Mouse (Mus musculus): ENCODE data around the gene Ooep. TPM values are rescaled to one million over a fixed set of nuclear protein-coding genes. Genes with fewer than 3 reads are reported as not detected.
"Not testable (repeated sequence)": the region's sequence is repeated elsewhere in the genome, so short reads cannot be mapped to it uniquely, and the experiment has no call there.

The Ooep gene
- polyA plus RNA-seq, 1 experiment from 2014 or later, result 0.53 TPM

GRCm38 (mm10) chr9:78349141-78349540, 29.4 kb downstream of the Ooep start:
- not testable (repeated sequence) for H3K9me3 ChIP-seq (replicated peaks); H3K36me3 ChIP-seq; H3K4me3 ChIP-seq; H3K9ac ChIP-seq; H3K4me1 ChIP-seq (replicated peaks); H3K4me2 ChIP-seq; H3K27me3 ChIP-seq; ATAC-seq (replicated peaks; ENCODE audit: insufficient number of reproducible peaks, insufficient read depth, low FRiP score, low read depth); H3K27ac ChIP-seq
- WGBS, result 78% methylated on average over 3 of the region's 3 CpGs

- H3K27me3 ChIP-seq; H3K9me3 ChIP-seq (replicated peaks); H3K27ac ChIP-seq; H3K4me3 ChIP-seq; H3K36me3 ChIP-seq; ATAC-seq (replicated peaks; ENCODE audit: insufficient number of reproducible peaks, insufficient read depth, low FRiP score, low read depth); H3K4me1 ChIP-seq (replicated peaks); H3K9ac ChIP-seq; H3K4me2 ChIP-seq: not testable (repeated sequence)
- WGBS, result 64% methylated on average over 6 of the region's 6 CpGs
Measured at GRCm38 (mm10) chr9:78348206-78349004, 30.1 kb downstream of the Ooep start.

DNA sequence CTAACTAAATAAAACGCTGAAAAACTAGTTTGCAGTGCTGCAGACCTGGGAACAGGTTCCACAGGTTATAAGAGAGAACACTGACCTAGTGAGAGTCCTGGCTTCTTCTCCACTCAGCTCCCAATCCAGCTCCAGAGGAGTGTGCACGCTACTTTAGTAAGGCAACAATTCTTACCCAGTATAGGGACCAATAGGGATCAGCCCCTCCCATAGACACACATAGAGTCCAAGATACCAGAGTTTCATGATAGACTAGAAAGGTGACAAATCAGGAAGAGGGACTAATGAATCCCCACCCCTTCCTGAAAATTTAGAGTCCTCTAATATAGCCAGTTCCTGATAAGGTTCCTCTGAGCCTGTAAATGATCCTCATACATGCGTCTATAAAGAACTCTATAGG, 31.5 kb downstream of the Ooep start:
- Histone ChIP-seq H3K9me3 (replicated peaks) (no peaks in the 10 kb centered on the region), H3K27me3 (no peaks in the 10 kb centered on the region), H3K4me1 (replicated peaks) (no peaks in the 10 kb centered on the region), H3K4me2 (no peak overlapping the region), H3K36me3 (no peaks in the 10 kb centered on the region), H3K27ac (no peak overlapping the region), H3K9ac (no peak overlapping the region), H3K4me3 (no peak overlapping the region)
- WGBS, result 49% methylated on average over 3 of the region's 3 CpGs
- no peak for ATAC-seq (replicated peaks; ENCODE audit: insufficient number of reproducible peaks, insufficient read depth, low FRiP score, low read depth)

GRCm38 (mm10) chr9:78345235-78345634, 33.3 kb downstream of the Ooep start:
- not testable (repeated sequence) for H3K9me3 ChIP-seq (replicated peaks); H3K27ac ChIP-seq; H3K4me3 ChIP-seq; H3K9ac ChIP-seq; H3K36me3 ChIP-seq; H3K27me3 ChIP-seq; H3K4me1 ChIP-seq (replicated peaks); ATAC-seq (replicated peaks; ENCODE audit: insufficient number of reproducible peaks, insufficient read depth, low FRiP score, low read depth); H3K4me2 ChIP-seq
- WGBS, result 47% methylated on average over 4 of the region's 4 CpGs

- H3K9me3 ChIP-seq (replicated peaks); H3K4me2 ChIP-seq; H3K4me3 ChIP-seq; H3K4me1 ChIP-seq (replicated peaks); ATAC-seq (replicated peaks; ENCODE audit: insufficient number of reproducible peaks, insufficient read depth, low FRiP score, low read depth); H3K27ac ChIP-seq; H3K9ac ChIP-seq; H3K27me3 ChIP-seq; H3K36me3 ChIP-seq: not testable (repeated sequence)
- 79% methylated on average over 9 of the region's 9 CpGs for WGBS
Measured at GRCm38 (mm10) chr9:78343055-78343454, 35.5 kb downstream of the Ooep start.

GRCm38 (mm10) chr9:78342494-78342893, 36.0 kb downstream of the Ooep start:
- not testable (repeated sequence) for H3K4me2 ChIP-seq; ATAC-seq (replicated peaks; ENCODE audit: insufficient number of reproducible peaks, insufficient read depth, low FRiP score, low read depth); H3K36me3 ChIP-seq; H3K27me3 ChIP-seq; H3K9ac ChIP-seq; H3K4me3 ChIP-seq; H3K4me1 ChIP-seq (replicated peaks); H3K27ac ChIP-seq; H3K9me3 ChIP-seq (replicated peaks)
- WGBS, result 89% methylated on average over 4 of the region's 4 CpGs

GRCm38 (mm10) chr9:78340324-78340723, 38.2 kb downstream of the Ooep start:
- not testable (repeated sequence) for H3K36me3 ChIP-seq; H3K4me3 ChIP-seq; H3K9me3 ChIP-seq (replicated peaks); H3K27me3 ChIP-seq; H3K9ac ChIP-seq; H3K27ac ChIP-seq; ATAC-seq (replicated peaks; ENCODE audit: insufficient number of reproducible peaks, insufficient read depth, low FRiP score, low read depth); H3K4me2 ChIP-seq; H3K4me1 ChIP-seq (replicated peaks)
- 13% methylated on average over 8 of the region's 8 CpGs for WGBS

GRCm38 (mm10) chr9:78337050-78337449, 41.5 kb downstream of the Ooep start:
- not testable (repeated sequence) for H3K27ac ChIP-seq; H3K27me3 ChIP-seq; H3K4me3 ChIP-seq; H3K36me3 ChIP-seq; H3K9ac ChIP-seq; H3K4me2 ChIP-seq; ATAC-seq (replicated peaks; ENCODE audit: insufficient number of reproducible peaks, insufficient read depth, low FRiP score, low read depth); H3K4me1 ChIP-seq (replicated peaks); H3K9me3 ChIP-seq (replicated peaks)

DNA sequence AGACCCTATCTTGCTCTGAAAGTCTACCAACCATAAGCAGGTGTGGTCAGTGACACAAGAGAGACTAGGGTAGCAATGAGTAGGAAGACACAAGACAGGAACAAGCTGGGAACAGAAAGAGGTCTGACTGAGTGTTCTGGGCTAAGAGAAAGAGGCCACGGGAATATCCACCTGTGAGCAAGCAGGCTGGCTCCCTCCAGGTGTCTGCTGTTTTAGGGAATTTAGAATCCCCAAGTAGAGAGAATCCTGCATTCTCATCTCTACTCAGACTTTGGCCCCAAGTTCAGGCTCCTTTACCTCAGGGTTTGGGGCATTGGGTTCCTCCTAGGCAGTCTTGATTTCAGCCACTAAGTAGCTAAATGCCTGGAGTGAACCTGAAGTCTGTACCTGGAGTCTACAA, 51.2 kb downstream of the Ooep start, which contains the start of gene Omt2b:
Omt2b (plus strand) TSS at position 301 of the 400 bp plus-strand sequence.
- not testable (repeated sequence) for H3K4me3 ChIP-seq; H3K4me2 ChIP-seq; H3K9me3 ChIP-seq (replicated peaks); H3K4me1 ChIP-seq (replicated peaks); H3K9ac ChIP-seq; H3K27ac ChIP-seq; H3K27me3 ChIP-seq; ATAC-seq (replicated peaks; ENCODE audit: insufficient number of reproducible peaks, insufficient read depth, low FRiP score, low read depth); H3K36me3 ChIP-seq
- WGBS, result 57% methylated on average over 1 of the region's 1 CpGs

Other genes with a start within 250 kb of the Ooep start
- 67.4 and 72.1 TPM in 2 replicates for gene Gsta4, start 196.0 kb downstream of the Ooep start, polyA plus RNA-seq (2015; fragmentation: Nextera tagmentation; extraction: Ambion mirVana)
- gene Gsta1, start 148.1 kb downstream of the Ooep start, polyA plus RNA-seq (2015; fragmentation: Nextera tagmentation; extraction: Ambion mirVana), result not detected in 2 replicates
- not detected in 2 replicates for gene Gm3776, start 121.6 kb downstream of the Ooep start, polyA plus RNA-seq (2015; fragmentation: Nextera tagmentation; extraction: Ambion mirVana)
- gene Gm10639, start 88.8 kb downstream of the Ooep start, polyA plus RNA-seq (2015; fragmentation: Nextera tagmentation; extraction: Ambion mirVana), result not detected in 2 replicates
- not detected in 2 replicates for gene Omt2a, start 63.9 kb downstream of the Ooep start, polyA plus RNA-seq (2015; fragmentation: Nextera tagmentation; extraction: Ambion mirVana)
- not detected in 2 replicates for gene Omt2b, start 51.1 kb downstream of the Ooep start, polyA plus RNA-seq (2015; fragmentation: Nextera tagmentation; extraction: Ambion mirVana)
- gene Gsta2, start 22.9 kb downstream of the Ooep start, polyA plus RNA-seq (2015; fragmentation: Nextera tagmentation; extraction: Ambion mirVana), result 0.63 TPM in 1 of 2 replicates, not detected in the other
- gene Dppa5a, start 10.5 kb downstream of the Ooep start, polyA plus RNA-seq (2015; fragmentation: Nextera tagmentation; extraction: Ambion mirVana), result not detected in 2 replicates
- 0.09 TPM in 1 of 2 replicates, not detected in the other for gene Ddx43, start 17.1 kb upstream of the Ooep start, polyA plus RNA-seq (2015; fragmentation: Nextera tagmentation; extraction: Ambion mirVana)
- gene Cgas, start 64.5 kb upstream of the Ooep start, polyA plus RNA-seq (2015; fragmentation: Nextera tagmentation; extraction: Ambion mirVana), result 0.97 and 1.4 TPM in 2 replicates
- 26.2 and 27.7 TPM in 2 replicates for gene Mto1, start 69.5 kb upstream of the Ooep start, polyA plus RNA-seq (2015; fragmentation: Nextera tagmentation; extraction: Ambion mirVana)
- gene Gm17324, start 70.1 kb upstream of the Ooep start, polyA plus RNA-seq (2015; fragmentation: Nextera tagmentation; extraction: Ambion mirVana), result 0.43 and 0.67 TPM in 2 replicates
- 2,802 and 3,192 TPM in 2 replicates for gene Eef1a1, start 110.4 kb upstream of the Ooep start, polyA plus RNA-seq (2015; fragmentation: Nextera tagmentation; extraction: Ambion mirVana)
- gene Slc17a5, start 209.3 kb upstream of the Ooep start, polyA plus RNA-seq (2015; fragmentation: Nextera tagmentation; extraction: Ambion mirVana), result 8.5 and 9.8 TPM in 2 replicates
- 3.9 and 4.3 TPM in 2 replicates for gene Cd109, start 236.8 kb upstream of the Ooep start, polyA plus RNA-seq (2015; fragmentation: Nextera tagmentation; extraction: Ambion mirVana)

Data from heart, embryonic 15.5 days (tissue).